Mouse (Mus musculus) olfactory bulb, adult 2 months (tissue): ENCODE results near the gene Mier1.

ENCODE experiments used
- CTCF ChIP-seq: fragments of 200-500 bp; IDR thresholded peaks from 2 replicates; pipeline ENCODE4 v1.5.1; 2012; ENCODE audit warnings: low read depth, mild to moderate bottlenecking, low read length, moderate library complexity; ENCODE audit not compliant: insufficient read depth
- POLR2A ChIP-seq: fragments of 200-500 bp; IDR thresholded peaks from 2 replicates; pipeline ENCODE4 v1.6.1; 2012; ENCODE audit warnings: mild to moderate bottlenecking, low read depth, low read length, moderate library complexity; ENCODE audit not compliant: insufficient read depth

- TF ChIP-seq CTCF, result no peak
- TF ChIP-seq POLR2A, result no peak
Observed at GRCm38 (mm10) chr4:103095921-103096320, 18.3 kb upstream of the Mier1 start.
